Mouse (Mus musculus): Measurements from ENCODE around the gene Kif5a.

Kif5a gene

DNA sequence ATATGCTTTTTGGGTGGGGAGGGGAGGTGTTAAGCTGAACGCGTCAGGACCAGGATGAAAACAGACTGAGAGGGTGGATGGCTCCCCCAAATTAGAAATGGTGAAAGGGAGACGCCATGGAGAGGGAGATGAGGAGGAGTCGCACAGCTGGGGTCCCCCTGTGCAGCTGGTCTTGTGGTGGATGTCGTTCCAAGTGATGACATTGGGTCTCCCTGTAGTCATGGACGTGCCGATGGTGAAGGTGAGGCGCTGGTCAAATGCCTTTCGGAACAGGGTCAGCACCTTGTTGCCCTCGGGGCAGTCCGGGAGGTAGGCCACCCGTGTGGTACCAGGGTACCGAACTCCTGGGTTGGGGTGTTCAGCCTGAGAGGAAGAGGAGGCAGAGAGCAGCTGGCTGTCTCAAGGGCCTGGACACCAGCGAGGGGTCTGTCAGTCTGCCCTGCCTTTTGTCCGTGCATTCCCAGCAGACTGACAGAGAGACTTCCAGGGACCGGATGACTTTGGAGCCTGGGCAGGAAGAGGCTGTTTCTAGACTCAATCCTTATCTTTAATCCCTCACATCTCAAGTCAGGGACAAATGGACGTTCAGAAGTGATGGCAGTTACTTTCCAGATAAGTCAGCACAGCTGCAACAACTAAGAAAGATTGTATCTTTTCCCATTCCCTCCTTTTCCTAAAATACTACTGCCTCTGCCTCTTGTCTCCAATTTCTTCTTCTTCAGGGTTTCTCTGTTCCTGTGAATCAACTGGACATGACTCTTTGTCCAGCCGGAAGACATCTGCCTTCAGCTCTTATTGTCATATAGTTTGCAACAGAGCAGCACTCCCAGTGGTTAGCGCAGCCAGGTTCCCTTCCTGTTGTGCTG lies 71.7 kb downstream of the Kif5a start:
- no peak for DNase-seq (ENCODE audit: low spot score in 2 of 2)

- no peak for DNase-seq (ENCODE audit: low spot score in 2 of 2)
Measured at GRCm38 (mm10) chr10:127190398-127191190, 72.6 kb downstream of the Kif5a start.

- no peak for DNase-seq (ENCODE audit: low spot score in 2 of 2)
Measured at GRCm38 (mm10) chr10:127189651-127190381, 73.3 kb downstream of the Kif5a start, which contains the start of gene Arhgef25. Gene Arhgef25 (minus strand): TSS chr10:127190083.

DNA sequence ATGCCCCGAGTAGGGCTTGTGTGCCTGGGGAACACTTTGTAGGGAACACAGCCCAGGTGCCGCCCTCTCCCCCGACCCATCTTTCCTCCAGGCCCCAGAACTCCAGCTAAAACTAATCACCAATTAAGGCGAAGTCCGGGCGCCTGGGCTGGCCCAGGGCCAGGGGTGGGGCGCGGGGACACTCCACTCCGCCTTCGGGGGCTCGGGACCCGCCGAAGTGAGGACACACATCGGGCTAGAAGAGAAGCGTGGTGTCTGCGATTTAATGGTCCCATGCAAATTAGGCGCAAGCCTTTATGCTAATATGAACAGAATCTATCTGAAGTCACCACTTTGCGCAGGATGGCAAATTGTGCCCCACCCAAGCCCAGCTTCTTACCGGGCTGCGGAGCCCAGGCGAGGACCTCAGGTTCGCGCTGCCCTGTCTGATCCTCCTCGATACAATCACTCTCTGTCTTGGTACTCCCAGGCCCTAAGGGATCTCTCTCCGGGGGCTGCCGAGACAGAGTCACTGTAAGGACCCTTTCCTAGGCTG lies 74.0 kb downstream of the Kif5a start:
- DNase-seq (ENCODE audit: low spot score in 2 of 2) = no peak

- DNase-seq (ENCODE audit: low spot score in 2 of 2) = no peak
Measured at GRCm38 (mm10) chr10:127188465-127189115, 74.6 kb downstream of the Kif5a start.

GRCm38 (mm10) chr10:127188079-127188453 lies 75.1 kb downstream of the Kif5a start:
- no peak for DNase-seq (ENCODE audit: low spot score in 2 of 2)

- peak in 1 of 2 experiments; percentile 87 for DNase-seq (ENCODE audit: low spot score in 2 of 2)
Measured at GRCm38 (mm10) chr10:127187371-127188078, 75.6 kb downstream of the Kif5a start.

DNA sequence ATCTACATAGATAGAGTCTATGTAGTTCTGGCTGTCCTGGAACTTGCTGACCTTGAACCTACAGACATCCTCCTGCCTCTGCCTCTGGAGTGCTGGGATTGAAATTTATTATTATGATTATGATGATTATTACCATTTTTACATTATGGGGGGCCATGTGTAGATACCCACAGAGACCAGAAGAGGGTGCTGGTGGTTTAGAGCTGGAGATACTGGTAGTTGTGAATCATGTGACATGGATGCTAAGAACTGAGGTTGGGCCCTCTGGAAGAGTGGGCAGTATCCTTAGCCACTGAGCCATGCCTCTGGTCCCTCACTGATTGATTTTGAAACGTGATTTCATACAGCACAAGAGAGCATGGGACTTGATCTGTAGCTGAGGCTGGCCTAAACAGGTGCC lies 76.7 kb downstream of the Kif5a start:
- DNase-seq (ENCODE audit: low spot score in 2 of 2) = no peak

GRCm38 (mm10) chr10:127185506-127185905 lies 77.6 kb downstream of the Kif5a start:
- DNase-seq (ENCODE audit: low spot score in 2 of 2) = no peak

DNA sequence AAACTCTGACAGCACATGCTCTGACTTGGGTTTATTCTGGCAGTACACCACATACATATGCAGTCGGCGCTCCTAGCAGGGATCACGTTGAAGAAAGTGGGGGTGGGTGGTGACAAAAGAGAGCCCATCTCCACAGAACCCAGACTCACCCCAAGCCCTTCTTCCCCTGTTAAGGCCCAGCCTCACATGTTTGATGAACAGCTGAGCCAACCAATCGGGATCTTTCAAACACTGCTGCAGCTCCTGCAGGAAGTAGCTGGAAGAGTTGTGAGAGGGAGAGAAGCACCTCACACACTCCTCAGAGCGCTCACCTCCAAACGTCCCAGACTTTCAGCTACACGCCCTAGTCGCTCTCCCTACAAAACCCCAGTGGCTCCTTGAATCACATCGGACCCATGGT lies 78.0 kb downstream of the Kif5a start:
- no peak for DNase-seq (ENCODE audit: low spot score in 2 of 2)

GRCm38 (mm10) chr10:127183759-127184158 lies 79.4 kb downstream of the Kif5a start:
- DNase-seq (ENCODE audit: low spot score in 2 of 2) = no peak

GRCm38 (mm10) chr10:127182624-127183023 lies 80.5 kb downstream of the Kif5a start:
- no peak for DNase-seq (ENCODE audit: low spot score in 2 of 2)

GRCm38 (mm10) chr10:127181566-127181965 lies 81.6 kb downstream of the Kif5a start:
- no peak for DNase-seq (ENCODE audit: low spot score in 2 of 2)

DNA sequence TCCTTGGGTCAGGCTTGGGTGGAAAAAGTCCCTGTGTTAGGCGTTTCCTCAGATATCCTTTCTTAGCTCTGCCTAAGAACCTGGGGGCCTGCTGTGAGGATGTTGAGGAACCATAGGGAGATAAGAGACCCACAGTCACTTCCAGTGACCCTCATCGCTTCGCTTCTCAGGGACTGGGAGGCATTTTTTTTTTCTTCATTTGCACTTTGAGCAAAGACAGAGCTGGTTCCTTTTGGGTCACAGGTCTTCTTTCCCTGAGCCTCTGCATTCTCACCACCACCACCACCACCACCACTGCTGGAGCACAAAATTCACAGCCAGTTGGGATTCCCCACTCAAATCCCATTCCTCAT lies 82.5 kb downstream of the Kif5a start:
- no peak for DNase-seq (ENCODE audit: low spot score in 2 of 2)

- DNase-seq (ENCODE audit: low spot score in 2 of 2) = no peak
Measured at GRCm38 (mm10) chr10:127179871-127180694, 83.1 kb downstream of the Kif5a start, which contains the start of gene Slc26a10. Gene Slc26a10 (minus strand): TSS chr10:127180645.

- no peak for DNase-seq (ENCODE audit: low spot score in 2 of 2)
Measured at GRCm38 (mm10) chr10:127178286-127179027, 84.7 kb downstream of the Kif5a start.

GRCm38 (mm10) chr10:127177719-127178118 lies 85.4 kb downstream of the Kif5a start:
- peak in 1 of 2 experiments; percentile 84 for DNase-seq (ENCODE audit: low spot score in 2 of 2)

DNA sequence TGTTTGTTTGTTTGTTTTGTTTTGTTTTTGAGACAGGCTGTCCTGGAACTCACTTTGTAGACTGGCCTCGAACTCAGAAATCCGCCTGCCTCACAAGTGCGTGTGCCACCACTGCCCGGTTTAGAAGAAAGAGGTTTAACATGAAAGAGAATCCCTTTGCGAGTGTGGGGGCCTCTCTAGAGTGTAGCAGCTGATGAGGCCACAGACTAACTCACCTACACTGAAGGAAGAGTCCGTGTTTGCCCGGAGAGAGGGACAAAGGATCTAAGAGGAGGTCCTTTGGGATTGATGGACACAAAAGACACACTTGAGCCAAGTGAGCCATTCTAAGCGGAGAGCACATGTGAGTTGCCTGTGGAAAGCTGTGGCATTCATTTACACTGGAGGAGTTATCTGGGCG lies 85.9 kb downstream of the Kif5a start:
- no peak for DNase-seq (ENCODE audit: low spot score in 2 of 2)

DNA sequence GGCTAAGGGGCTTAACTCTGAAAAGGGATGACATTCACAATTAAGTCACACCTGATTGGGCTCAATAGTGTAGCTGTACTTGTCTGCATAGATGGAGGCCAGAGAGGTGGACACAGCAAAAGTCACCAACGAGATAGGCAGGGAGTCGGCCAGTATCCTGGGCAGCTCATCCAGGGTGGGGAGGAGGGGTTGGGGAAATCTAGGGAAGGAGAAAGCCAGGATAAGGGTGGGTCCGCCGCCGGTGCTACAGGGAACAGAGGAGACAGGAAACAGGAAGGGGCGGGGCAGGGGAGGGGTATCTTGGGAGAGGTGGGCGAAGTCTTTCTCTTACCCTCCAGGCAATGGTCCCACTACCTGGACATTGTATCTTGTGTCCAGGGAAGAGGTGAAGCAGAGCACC lies 86.4 kb downstream of the Kif5a start:
- no peak for DNase-seq (ENCODE audit: low spot score in 2 of 2)
